Mouse (Mus musculus): ENCODE results near the gene Gm13285.

GRCm38 (mm10) chr4:88819659-88820058, 20.2 kb downstream of the Gm13285 start, which contains the start of gene Ifna11:
- no peak for TF ChIP-seq CTCF (IDR thresholded peaks at IDR 0.05; ENCODE audit: control insufficient read depth, insufficient read depth, low read length)
- TF ChIP-seq POLR2A (IDR thresholded peaks at IDR 0.05; ENCODE audit: borderline replicate concordance, control insufficient read depth, low read depth, low read length): no peak
